Mouse (Mus musculus) kidney, adult 2 months (tissue): ENCODE measurements around the gene Tfr2. TPM values are rescaled to one million over a fixed set of nuclear protein-coding genes. Genes with fewer than 3 reads are reported as not detected.
"Not testable (repeated sequence)": the region's sequence is repeated elsewhere in the genome, so short reads cannot be mapped to it uniquely, and the experiment has no call there.

Experiments used
- DNase-seq: peaks from one replicate; pipeline ENCODE4 v3.0.0; 2021
- H3K27ac ChIP-seq: fragments of 200-500 bp; 2 replicates; pipeline ENCODE4 v1.5.1; 2012; ENCODE audit warnings: low read depth, low read length, control low read depth, inconsistent platforms; ENCODE audit not compliant: insufficient read depth
- H3K27me3 ChIP-seq: fragments of 200-500 bp; replicated peaks from 2 replicates; pipeline ENCODE4 v1.6.1; 2012; ENCODE audit warnings: mild to moderate bottlenecking, moderate library complexity, low read length, inconsistent platforms; ENCODE audit not compliant: control insufficient read depth, insufficient read depth
- H3K36me3 ChIP-seq: fragments of 200-500 bp; 2 replicates; pipeline ENCODE4 v1.6.1; 2012; ENCODE audit warnings: mild to moderate bottlenecking, moderate library complexity, low read length, inconsistent platforms; ENCODE audit not compliant: control insufficient read depth, insufficient read depth
- H3K4me1 ChIP-seq: fragments of 200-500 bp; 2 replicates; pipeline ENCODE4 v1.6.1; 2011; ENCODE audit warnings: low read length; ENCODE audit not compliant: control insufficient read depth, insufficient read depth
- H3K4me3 ChIP-seq: fragments of 200-500 bp; 2 replicates; pipeline ENCODE4 v1.5.1; 2011; ENCODE audit warnings: mild to moderate bottlenecking, low read depth, low read length, control low read depth; ENCODE audit not compliant: insufficient read depth
- CTCF ChIP-seq: fragments of 200-500 bp; conservative IDR thresholded peaks from 2 replicates; pipeline ENCODE4 v1.5.1; 2011; ENCODE audit warnings: low read depth, mild to moderate bottlenecking, control low read depth, low read length, moderate library complexity, mixed read lengths; ENCODE audit not compliant: insufficient read depth, insufficient read length
- POLR2A ChIP-seq: fragments of 200-500 bp; IDR thresholded peaks from one replicate; pipeline ENCODE4 v1.6.1; 2011; ENCODE audit warnings: low read depth, low read length, control low read depth
- WGBS: fragments of 180-500 bp; shearing (Covaris S2); methylation state at CpG from one replicate; pipeline ENCODE4 v1.1.7; 2018; 5-methylcytosine and 5-hydroxymethylcytosine counted together
- polyA plus RNA-seq: library from polyadenylated mRNA; depleted of rRNA; stranded (reverse); fragments of >200 nt; gene quantifications from 2 replicates; pipeline ENCODE4 v1.2.3, GENCODE M21; 2012

The Tfr2 gene
- polyA plus RNA-seq, 1 experiment, result 1.2 TPM

GRCm38 (mm10) chr5:137610548-137611244 lies 41.1 kb downstream of the Tfr2 start:
- TF ChIP-seq CTCF, result no peak
- TF ChIP-seq POLR2A, result no peak
- peak; percentile 87 for DNase-seq
- Histone ChIP-seq H3K36me3 (no peaks in the 10 kb centered on the region), H3K27me3 (no peaks in the 10 kb centered on the region), H3K4me1 (peaks cover 14% of the 10 kb centered on the region), H3K27ac (peak overlapping the region; percentile 89), H3K4me3 (peak overlapping the region; percentile 49)
- WGBS, result 9% methylated on average over 12 of the region's 12 CpGs

- WGBS, result 19% methylated on average over 6 of the region's 6 CpGs
- TF ChIP-seq POLR2A (no peak), CTCF (no peak)
- H3K4me1 ChIP-seq, result peaks cover 14% of the 10 kb centered on the region
- peak overlapping the region; percentile 89 for H3K27ac ChIP-seq
- H3K4me3 ChIP-seq, result peak overlapping the region; percentile 49
- peak; percentile 54 for DNase-seq
- no peaks in the 10 kb centered on the region for H3K36me3 ChIP-seq
- no peaks in the 10 kb centered on the region for H3K27me3 ChIP-seq
These were observed 41.6 kb downstream of the Tfr2 start for GRCm38 (mm10) chr5:137611245-137611602.

- H3K4me3 ChIP-seq, result no peak overlapping the region
- 81% methylated on average over 5 of the region's 5 CpGs for WGBS
- peak overlapping the region; percentile 43; the same call in 1 of the 2 replicates for H3K27ac ChIP-seq
- H3K36me3 ChIP-seq, result no peaks in the 10 kb centered on the region
- TF ChIP-seq POLR2A (no peak), CTCF (no peak)
- no peak for DNase-seq
- no peaks in the 10 kb centered on the region for H3K27me3 ChIP-seq
- peaks cover 14% of the 10 kb centered on the region for H3K4me1 ChIP-seq
These were observed 43.4 kb downstream of the Tfr2 start for GRCm38 (mm10) chr5:137613076-137613475.

GRCm38 (mm10) chr5:137613550-137613949 lies 43.9 kb downstream of the Tfr2 start, which contains the start of gene Pcolce:
TSS of gene Pcolce (minus strand) at chr5:137613784.
- Histone ChIP-seq H3K4me1 (peaks cover 14% of the 10 kb centered on the region), H3K27ac (peak within 1 kb of the TSS; percentile 43; the same call in 1 of the 2 replicates)

DNA sequence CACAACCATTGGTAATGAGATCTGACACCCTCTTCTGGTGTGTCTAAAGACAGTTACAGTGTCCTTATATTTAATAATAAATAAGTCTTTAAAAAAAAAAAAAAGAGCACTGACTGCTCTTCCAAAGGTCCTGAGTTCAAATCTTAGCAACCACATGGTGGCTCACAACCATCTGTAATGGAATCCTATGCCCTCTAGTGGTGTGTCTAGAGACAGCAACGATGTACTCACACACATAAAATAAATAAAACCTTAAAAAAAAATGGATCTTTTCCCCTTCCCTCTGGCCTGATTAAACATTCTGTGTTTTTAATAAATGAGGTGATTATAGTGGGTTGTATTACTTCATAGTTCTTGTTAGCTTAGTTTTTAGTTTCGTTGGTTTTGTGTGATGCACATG lies 45.3 kb downstream of the Tfr2 start:
- DNase-seq, H3K36me3 ChIP-seq, H3K4me3 ChIP-seq, H3K27ac ChIP-seq, H3K27me3 ChIP-seq: not testable (repeated sequence)
- 96% methylated on average over 2 of the region's 2 CpGs for WGBS
- H3K4me1 ChIP-seq, result peaks cover 14% of the 10 kb centered on the region

More at GRCm38 (mm10) chr5:137613550-137613949, 43.9 kb downstream of the Tfr2 start, which contains the start of gene Pcolce:
- DNase-seq, result no peak
- no peak for TF ChIP-seq CTCF
- TF ChIP-seq POLR2A, result no peak
- H3K36me3 ChIP-seq, result no peaks in the 10 kb centered on the region
- 40% methylated on average over 11 of the region's 11 CpGs for WGBS
- no peaks in the 10 kb centered on the region for H3K27me3 ChIP-seq
- H3K4me3 ChIP-seq, result no peak within 1 kb of the TSS

DNA sequence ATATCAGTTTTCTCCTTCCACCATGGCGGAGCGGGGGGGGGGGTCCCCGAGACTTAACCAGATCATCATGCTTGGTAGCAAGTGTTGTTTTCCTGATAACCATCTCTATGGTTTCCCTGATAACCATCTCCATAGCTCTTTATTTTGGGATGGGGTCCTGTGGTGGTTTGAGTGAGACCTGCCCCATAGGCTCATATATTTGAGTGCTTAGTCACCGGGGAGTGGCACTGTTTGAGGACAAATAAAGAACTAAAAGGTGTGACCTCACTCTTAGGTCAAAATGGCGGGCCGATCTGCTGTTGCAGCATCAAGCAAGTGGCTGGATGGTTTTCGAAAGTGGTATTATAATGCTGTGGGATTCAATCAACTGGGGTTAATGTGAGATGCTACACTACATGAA lies 45.7 kb downstream of the Tfr2 start:
- Histone ChIP-seq H3K27me3 (no peaks in the 10 kb centered on the region), H3K4me1 (peaks cover 14% of the 10 kb centered on the region), H3K4me3 (no peak overlapping the region), H3K36me3 (no peaks in the 10 kb centered on the region), H3K27ac (no peak overlapping the region)
- no peak for DNase-seq
- WGBS, result 87% methylated on average over 7 of the region's 7 CpGs
- TF ChIP-seq CTCF, result no peak
- TF ChIP-seq POLR2A, result no peak

DNA sequence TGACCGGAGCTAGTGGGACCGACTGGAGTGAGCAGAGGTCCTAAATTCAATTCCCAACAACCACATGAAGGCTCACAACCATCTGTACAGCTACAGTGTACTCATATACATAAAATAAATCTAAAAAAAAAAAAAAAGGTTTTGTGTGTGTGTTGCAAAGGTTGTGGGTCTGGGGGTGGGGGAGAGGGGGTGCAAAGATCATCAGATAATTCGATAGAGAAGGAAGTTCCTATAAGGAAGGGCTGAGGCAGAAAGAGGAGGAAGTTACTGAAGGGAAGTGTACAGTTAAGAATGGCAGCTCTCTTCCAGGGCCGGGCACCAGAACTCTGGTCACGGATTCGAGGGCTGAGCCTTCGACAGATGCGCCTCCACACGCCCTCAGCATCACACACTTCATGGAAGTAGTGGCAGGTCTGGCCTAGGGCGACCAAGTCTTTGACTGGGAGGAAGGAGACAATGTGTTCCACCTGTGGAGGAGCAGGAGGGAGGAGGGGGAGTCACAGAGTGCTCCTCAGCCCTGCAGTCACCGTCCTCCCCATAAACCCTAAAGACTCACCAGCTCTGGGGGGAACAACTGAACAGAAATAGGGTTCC lies 54.4 kb downstream of the Tfr2 start:
- no peak for DNase-seq
- Histone ChIP-seq H3K4me3 (no peak overlapping the region), H3K27ac (no peak overlapping the region), H3K27me3 (no peaks in the 10 kb centered on the region), H3K36me3 (no peaks in the 10 kb centered on the region), H3K4me1 (no peaks in the 10 kb centered on the region)
- WGBS, result 84% methylated on average over 11 of the region's 11 CpGs
- no peak for TF ChIP-seq CTCF
- TF ChIP-seq POLR2A, result no peak
